Mouse (Mus musculus): ENCODE results near the gene Lrrc32.

Gene Lrrc32

GRCm38 (mm10) chr7:98488398-98489130 lies 519 bp upstream of the Lrrc32 start:
- no peak for DNase-seq (ENCODE audit: low spot score in 2 of 2)

GRCm38 (mm10) chr7:98489623-98490084 lies 571 bp downstream of the Lrrc32 start:
- peak; percentile 44 to 50 for DNase-seq (ENCODE audit: low spot score in 2 of 2)

GRCm38 (mm10) chr7:98490328-98490727 lies 1.2 kb downstream of the Lrrc32 start:
- DNase-seq (ENCODE audit: low spot score in 2 of 2) = no peak

- no peak for DNase-seq (ENCODE audit: low spot score in 2 of 2)
Observed at GRCm38 (mm10) chr7:98490911-98491310, 1.8 kb downstream of the Lrrc32 start.

- no peak for DNase-seq (ENCODE audit: low spot score in 2 of 2)
Observed at GRCm38 (mm10) chr7:98491451-98492200, 2.5 kb downstream of the Lrrc32 start.

- DNase-seq (ENCODE audit: low spot score in 2 of 2) = no peak
Observed at GRCm38 (mm10) chr7:98492331-98492730, 3.2 kb downstream of the Lrrc32 start.

GRCm38 (mm10) chr7:98493307-98493706 lies 4.2 kb downstream of the Lrrc32 start:
- DNase-seq (ENCODE audit: low spot score in 2 of 2) = no peak

GRCm38 (mm10) chr7:98493901-98494480 lies 4.9 kb downstream of the Lrrc32 start:
- DNase-seq (ENCODE audit: low spot score in 2 of 2) = no peak

- no peak for DNase-seq (ENCODE audit: low spot score in 2 of 2)
Observed at GRCm38 (mm10) chr7:98495591-98495990, 6.5 kb downstream of the Lrrc32 start.

- no peak for DNase-seq (ENCODE audit: low spot score in 2 of 2)
Observed at GRCm38 (mm10) chr7:98497451-98497850, 8.4 kb downstream of the Lrrc32 start.

- no peak for DNase-seq (ENCODE audit: low spot score in 2 of 2)
Observed at GRCm38 (mm10) chr7:98498101-98498500, 9.0 kb downstream of the Lrrc32 start.

GRCm38 (mm10) chr7:98498656-98499560 lies 9.8 kb downstream of the Lrrc32 start:
- no peak for DNase-seq (ENCODE audit: low spot score in 2 of 2)

- DNase-seq (ENCODE audit: low spot score in 2 of 2) = no peak
Observed at GRCm38 (mm10) chr7:98499561-98500292, 10.6 kb downstream of the Lrrc32 start.

- DNase-seq (ENCODE audit: low spot score in 2 of 2) = no peak
Observed at GRCm38 (mm10) chr7:98500470-98500869, 11.4 kb downstream of the Lrrc32 start.

- DNase-seq (ENCODE audit: low spot score in 2 of 2) = no peak
Observed at GRCm38 (mm10) chr7:98501078-98501477, 12.0 kb downstream of the Lrrc32 start.

- no peak for DNase-seq (ENCODE audit: low spot score in 2 of 2)
Observed at GRCm38 (mm10) chr7:98502921-98503320, 13.8 kb downstream of the Lrrc32 start.

- DNase-seq (ENCODE audit: low spot score in 2 of 2) = no peak
Observed at GRCm38 (mm10) chr7:98503951-98504647, 15.0 kb downstream of the Lrrc32 start.

GRCm38 (mm10) chr7:98504726-98505314 lies 15.7 kb downstream of the Lrrc32 start:
- no peak for DNase-seq (ENCODE audit: low spot score in 2 of 2)

- DNase-seq (ENCODE audit: low spot score in 2 of 2) = no peak
Observed at GRCm38 (mm10) chr7:98505664-98506063, 16.6 kb downstream of the Lrrc32 start.
